Comparison of ENCODE assay signal across 37 mouse cellular contexts in the genomic region with DNA sequence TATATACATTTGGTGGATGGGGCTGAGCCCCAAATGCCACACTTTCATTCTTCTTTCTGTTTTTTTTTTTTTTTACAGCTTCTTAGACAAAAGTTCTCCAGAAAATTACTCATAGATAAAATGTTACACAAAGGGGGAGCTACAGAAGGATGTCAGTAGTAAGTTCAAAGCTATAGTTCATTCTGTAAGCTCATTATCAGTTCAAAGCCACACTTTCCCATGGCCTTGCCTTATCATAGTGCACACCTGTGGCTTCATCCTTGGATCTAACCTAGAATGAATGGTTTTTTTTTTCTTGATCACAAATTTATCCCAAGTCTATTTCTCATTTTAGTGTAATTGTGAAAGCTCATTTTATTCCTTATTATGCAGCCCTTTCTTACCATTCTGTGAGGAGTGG. TPM values are rescaled to one million over a fixed set of nuclear protein-coding genes. Genes with fewer than 3 reads are reported as not detected.
"Had no signal": no experiment of that assay in that cellular context is flagged by ENCODE, and none has a peak within 500 bp of the region (broad histone marks: within the 10 kb centered on the region; RNA-seq: fewer than 3 reads in every experiment).

No protein-coding gene starts in this region.

- H3K9me3 ChIP-seq: embryonic facial prominence, embryonic 10.5 days; embryonic facial prominence, embryonic 12.5 days; embryonic facial prominence, embryonic 13.5 days; embryonic facial prominence, embryonic 15.5 days; forebrain, embryonic 12.5 days; forebrain, embryonic 15.5 days had no signal

- H3K4me3 ChIP-seq: embryonic facial prominence, embryonic 10.5 days; embryonic facial prominence, embryonic 12.5 days; embryonic facial prominence, embryonic 13.5 days; embryonic facial prominence, embryonic 15.5 days; erythroblast, embryonic 14.5 days; forebrain, embryonic 10.5 days; forebrain, embryonic 12.5 days; forebrain, embryonic 13.5 days; forebrain, embryonic 15.5 days; gastrocnemius, adult 2 months; heart, adult 2 months had no signal

- H3K27ac ChIP-seq: embryonic facial prominence, embryonic 10.5 days; embryonic facial prominence, embryonic 12.5 days; embryonic facial prominence, embryonic 13.5 days; embryonic facial prominence, embryonic 15.5 days; forebrain, embryonic 10.5 days; forebrain, embryonic 12.5 days; forebrain, embryonic 13.5 days; forebrain, embryonic 15.5 days; gastrocnemius, adult 2 months; heart, adult 2 months had no signal

- DNase-seq: cerebellum, adult 9-10 months; cerebellum, adult 9-11 months; cerebellum, postnatal 10 days; cerebellum, postnatal 14 days; cerebellum, postnatal 25 days; cerebellum, postnatal 36 days; embryo, embryonic 11 days; forebrain, postnatal 0 days; gastrocnemius, adult 2 months; gastrocnemius, postnatal 10 days; gastrocnemius, postnatal 14 days; gastrocnemius, postnatal 25 days; gastrocnemius, postnatal 36 days; heart, adult 18-20 months; heart, adult 2 months had no signal

- H3K9ac ChIP-seq: embryonic facial prominence, embryonic 12.5 days; embryonic facial prominence, embryonic 13.5 days; embryonic facial prominence, embryonic 15.5 days; forebrain, embryonic 12.5 days; forebrain, embryonic 13.5 days; forebrain, embryonic 15.5 days; forebrain, postnatal 0 days had no signal

- H3K36me3 ChIP-seq: embryonic facial prominence, embryonic 10.5 days; embryonic facial prominence, embryonic 12.5 days; embryonic facial prominence, embryonic 13.5 days; embryonic facial prominence, embryonic 15.5 days; forebrain, embryonic 10.5 days; forebrain, embryonic 12.5 days; forebrain, embryonic 15.5 days had no signal

- H3K27me3 ChIP-seq: embryonic facial prominence, embryonic 12.5 days; embryonic facial prominence, embryonic 13.5 days; embryonic facial prominence, embryonic 15.5 days; forebrain, embryonic 12.5 days; forebrain, embryonic 13.5 days; forebrain, embryonic 15.5 days had no signal

- ATAC-seq: forebrain, embryonic 13.5 days; forebrain, embryonic 14.5 days; forebrain, embryonic 15.5 days; forebrain, embryonic 16.5 days; forebrain, postnatal 0 days had no signal

- H3K4me1 ChIP-seq: embryonic facial prominence, embryonic 10.5 days; embryonic facial prominence, embryonic 12.5 days; embryonic facial prominence, embryonic 13.5 days; embryonic facial prominence, embryonic 15.5 days; forebrain, embryonic 12.5 days; forebrain, embryonic 15.5 days had no signal

- H3K4me2 ChIP-seq: embryonic facial prominence, embryonic 12.5 days; embryonic facial prominence, embryonic 13.5 days; embryonic facial prominence, embryonic 15.5 days; forebrain, embryonic 12.5 days; forebrain, embryonic 13.5 days; forebrain, embryonic 15.5 days had no signal

RNA-seq across cellular contexts. Expression of a gene that starts 23.6 kb away (rescaled TPM):
- total RNA-seq: gastrocnemius, adult 18-20 months; gastrocnemius, adult 2 months; gastrocnemius, adult 8-10 months; gastrocnemius, postnatal 10 days; gastrocnemius, postnatal 14 days; gastrocnemius, postnatal 25 days; gastrocnemius, postnatal 36 days; gastrocnemius, postnatal 4 days; granulocyte monocyte progenitor cell, adult 5-6 weeks; heart, adult 18-20 months; heart, adult 2 months; heart, adult 8-10 months had no signal
- polyA plus RNA-seq: embryonic facial prominence, embryonic 10.5 days; embryonic facial prominence, embryonic 12.5 days; erythroblast, embryonic 14.5 days had no signal

RNA-seq across cellular contexts. Expression of a gene that starts 35.5 kb away (rescaled TPM):
- total RNA-seq: common myeloid progenitor, adult 5-6 weeks; forebrain, postnatal 0 days; gastrocnemius, adult 18-20 months; gastrocnemius, adult 2 months; gastrocnemius, adult 8-10 months; gastrocnemius, postnatal 10 days; gastrocnemius, postnatal 14 days; gastrocnemius, postnatal 25 days; gastrocnemius, postnatal 36 days; gastrocnemius, postnatal 4 days; heart, adult 18-20 months; heart, adult 2 months; heart, adult 8-10 months had no signal
- polyA plus RNA-seq: cortical plate, adult 2 months; embryonic facial prominence, embryonic 11.5 days; embryonic facial prominence, embryonic 12.5 days; embryonic facial prominence, embryonic 13.5 days; embryonic facial prominence, embryonic 14.5 days; embryonic facial prominence, embryonic 15.5 days; erythroblast, embryonic 14.5 days; forebrain, embryonic 10.5 days; forebrain, embryonic 11.5 days; forebrain, embryonic 12.5 days; forebrain, embryonic 13.5 days; forebrain, embryonic 14.5 days; forebrain, embryonic 15.5 days; forebrain, embryonic 16.5 days; forebrain, postnatal 0 days; frontal cortex, adult 2 months; heart, adult 2 months had no signal
